Mouse (Mus musculus): ENCODE data around the gene Pamr1. TPM values are rescaled to one million over a fixed set of nuclear protein-coding genes. Genes with fewer than 3 reads are reported as not detected.

Pamr1 gene
- 6.2 TPM for polyA plus RNA-seq (2014; fragmentation: Illumina TruSeq; extraction: RNeasy Lipid Tissue Mini Kit (QIAGEN cat#74804); ENCODE audit: low read depth, low replicate concordance)

GRCm38 (mm10) chr2:102549611-102550266 is at the start of gene Pamr1:
Pamr1 (plus strand) TSS chr2:102550012.

GRCm38 (mm10) chr2:102658163-102658660 is 108.4 kb downstream of the Pamr1 start, which contains the start of gene Slc1a2:
Slc1a2 (plus strand) TSS chr2:102658659.

Other genes with a start within 250 kb of the Pamr1 start
- gene Trim44, start 142.2 kb upstream of the Pamr1 start, polyA plus RNA-seq (2014; fragmentation: Illumina TruSeq; extraction: RNeasy Lipid Tissue Mini Kit (QIAGEN cat#74804); ENCODE audit: low read depth, low replicate concordance) = 74.1 TPM
- 4.9 TPM for gene Fjx1, start 97.5 kb upstream of the Pamr1 start, polyA plus RNA-seq (2014; fragmentation: Illumina TruSeq; extraction: RNeasy Lipid Tissue Mini Kit (QIAGEN cat#74804); ENCODE audit: low read depth, low replicate concordance)
- gene Slc1a2, start 108.6 kb downstream of the Pamr1 start, polyA plus RNA-seq (2014; fragmentation: Illumina TruSeq; extraction: RNeasy Lipid Tissue Mini Kit (QIAGEN cat#74804); ENCODE audit: low read depth, low replicate concordance) = 0.55 TPM

Measured in adipose tissue, adult 10 weeks (tissue).